Comparison of ENCODE assay signal across 8 mouse cellular contexts in genomic region chr5:110106901-110107564, GRCm38 (mm10). TPM values are rescaled to one million over a fixed set of nuclear protein-coding genes. Genes with fewer than 3 reads are reported as not detected.
A peak's percentile ranks its signal among the peaks of the same experiment; 100 is the strongest.
DNase-seq lines count a peak whose midpoint lies in the region; ATAC-seq and TF ChIP-seq lines count a peak whose summit lies in the region.

No protein-coding gene starts in this region.

- peak overlapping the region; percentile 57 for H3K4me2 ChIP-seq in intestine, embryonic 14.5 days (ENCODE audit: low read length)
- peak overlapping the region; percentile 97 for H3K4me2 ChIP-seq in liver, embryonic 11.5 days

- H3K9me3 ChIP-seq in ES-E14 (ENCODE audit: control insufficient read depth, insufficient read depth, low read depth, low read length): no peaks in the 10 kb centered on the region
- H3K9me3 ChIP-seq in intestine, embryonic 14.5 days (ENCODE audit: control insufficient read depth, low read length): no peaks in the 10 kb centered on the region
- H3K9me3 ChIP-seq in liver, embryonic 11.5 days (ENCODE audit: control insufficient read depth, low read length): no peaks in the 10 kb centered on the region

- peak overlapping the region; percentile 83 to 99 for H3K4me3 ChIP-seq in ES-E14 (ENCODE audit: insufficient read depth in 1 of 2, low read depth in 1 of 2, low read length in 2 of 2, poor library complexity in 1 of 2, severe bottlenecking in 1 of 2)
- H3K4me3 ChIP-seq in embryonic fibroblast, embryonic 13.5 days (ENCODE audit: insufficient read depth, low read length): peak overlapping the region; percentile 44
- peak overlapping the region; percentile 79 for H3K4me3 ChIP-seq in intestine, embryonic 14.5 days (ENCODE audit: low read depth, low read length)
- peak overlapping the region; percentile 87 for H3K4me3 ChIP-seq in liver, embryonic 11.5 days (ENCODE audit: low read depth, low read length)
- H3K4me3 ChIP-seq in small intestine, adult 2 months (ENCODE audit: low read depth, low read length): peak overlapping the region; percentile 83

- ATAC-seq in intestine, embryonic 14.5 days (replicated peaks; ENCODE audit: low FRiP score, low TSS enrichment, low read depth): no peak; the same call in 1 of the 2 replicates
- peak; percentile 22; the same call in 1 of the 2 replicates for ATAC-seq in liver, embryonic 11.5 days (replicated peaks; ENCODE audit: low FRiP score)
- no peak; the same call in 1 of the 2 replicates for ATAC-seq in erythroid progenitor cell, adult 5-6 weeks (replicated peaks; ENCODE audit: low FRiP score, poor library complexity, severe bottlenecking)

- no peaks in the 10 kb centered on the region for H3K27me3 ChIP-seq in intestine, embryonic 14.5 days (replicated peaks; ENCODE audit: control insufficient read depth, insufficient read depth, low read length)
- H3K27me3 ChIP-seq in liver, embryonic 11.5 days (replicated peaks; ENCODE audit: control insufficient read depth, insufficient read depth, low read length): no peaks in the 10 kb centered on the region
- no peaks in the 10 kb centered on the region for H3K27me3 ChIP-seq in small intestine, adult 2 months (ENCODE audit: control insufficient read depth, insufficient read depth, low read length)

- peak; percentile 55 for DNase-seq in kidney, adult 11 months
- DNase-seq in kidney, postnatal 4 days: no peak
- DNase-seq in ES-E14 (ENCODE audit: low read depth, low spot score): no peak
- peak; percentile 74 for DNase-seq in intestine, embryonic 14.5 days (ENCODE audit: low spot score)
- no peak for DNase-seq in liver, embryonic 11.5 days (ENCODE audit: low spot score)

- H3K36me3 ChIP-seq in ES-E14 (ENCODE audit: control insufficient read depth, insufficient read depth, low read length, poor library complexity, severe bottlenecking): peaks cover 48% of the 10 kb centered on the region
- H3K36me3 ChIP-seq in intestine, embryonic 14.5 days (ENCODE audit: control insufficient read depth, insufficient read depth, low read length): peaks cover 37% of the 10 kb centered on the region
- H3K36me3 ChIP-seq in liver, embryonic 11.5 days (ENCODE audit: control insufficient read depth, insufficient read depth, low read length): peaks cover 36% of the 10 kb centered on the region
- peaks cover 29% of the 10 kb centered on the region for H3K36me3 ChIP-seq in small intestine, adult 2 months (ENCODE audit: control insufficient read depth, insufficient read depth, low read length)

- WGBS in intestine, embryonic 14.5 days: 13% methylated on average over 41 of the region's 41 CpGs
- WGBS in liver, embryonic 11.5 days: 14% methylated on average over 41 of the region's 41 CpGs
- WGBS in small intestine, adult 2 months: 11% methylated on average over 41 of the region's 41 CpGs

- no peak; the same call in 1 of the 2 replicates for TF ChIP-seq POLR2A in embryonic fibroblast, embryonic 13.5 days (IDR thresholded peaks at IDR 0.05; ENCODE audit: low read depth, low read length)
- no peak for TF ChIP-seq POLR2A in small intestine, adult 2 months (IDR thresholded peaks at IDR 0.05; ENCODE audit: low read depth, low read length)

- no peak for TF ChIP-seq CTCF in embryonic fibroblast, embryonic 13.5 days (IDR thresholded peaks at IDR 0.05; ENCODE audit: borderline replicate concordance, insufficient read depth, low read length)
- no peak for TF ChIP-seq CTCF in small intestine, adult 2 months (IDR thresholded peaks at IDR 0.05; ENCODE audit: extremely low read depth, insufficient read length, insufficient replicate concordance, low read depth, low read length)

- H3K27ac ChIP-seq in ES-E14 (ENCODE audit: insufficient read depth, low read depth, low read length, poor library complexity, severe bottlenecking): peak overlapping the region; percentile 100
- peak overlapping the region; percentile 78 for H3K27ac ChIP-seq in embryonic fibroblast, embryonic 13.5 days (ENCODE audit: insufficient read depth, low read length)
- H3K27ac ChIP-seq in intestine, embryonic 14.5 days (ENCODE audit: low read depth): peak overlapping the region; percentile 98
- H3K27ac ChIP-seq in liver, embryonic 11.5 days (ENCODE audit: low read depth, low read length): peak overlapping the region; percentile 97
- peak overlapping the region; percentile 83 for H3K27ac ChIP-seq in small intestine, adult 2 months (ENCODE audit: insufficient read depth, low read depth, low read length)

- H3K9ac ChIP-seq in ES-E14 (ENCODE audit: insufficient read depth, low read depth, low read length, poor library complexity, severe bottlenecking): peak overlapping the region; percentile 98
- H3K9ac ChIP-seq in intestine, embryonic 14.5 days (ENCODE audit: low read length): peak overlapping the region; percentile 84
- H3K9ac ChIP-seq in liver, embryonic 11.5 days (ENCODE audit: low read depth, low read length): peak overlapping the region; percentile 90

- peaks cover 0 to 30% of the 10 kb centered on the region in 2 experiments; a peak in 2 of 4 replicates for H3K4me1 ChIP-seq in ES-E14 (ENCODE audit: control insufficient read depth in 2 of 2, insufficient read depth in 2 of 2, low read length in 2 of 2, poor library complexity in 1 of 2)
- no peaks in the 10 kb centered on the region for H3K4me1 ChIP-seq in embryonic fibroblast, embryonic 13.5 days (ENCODE audit: control insufficient read depth, insufficient read depth, low read length)
- H3K4me1 ChIP-seq in intestine, embryonic 14.5 days (replicated peaks; ENCODE audit: control insufficient read depth, insufficient read depth, low read length): peaks cover 11% of the 10 kb centered on the region
- H3K4me1 ChIP-seq in liver, embryonic 11.5 days (replicated peaks; ENCODE audit: control insufficient read depth, insufficient read depth, low read length): peaks cover 14% of the 10 kb centered on the region
- peaks cover 8% of the 10 kb centered on the region for H3K4me1 ChIP-seq in small intestine, adult 2 months (ENCODE audit: control insufficient read depth, insufficient read depth, insufficient read length, low read length)

- in situ Hi-C loops in ES-E14 (cut with MboI; ENCODE audit: low sequenced_read_pairs in 2 of 2, unreplicated experiment in 2 of 2): no loop called here

TF ChIP-seq in ES-E14, 5 proteins besides CTCF, POLR2A, EP300 and RAD21 (continues in another document):
- no peak for TF ChIP-seq ZNF384 (IDR thresholded peaks at IDR 0.05; ENCODE audit: low read depth, low read length)
- no peak for TF ChIP-seq HCFC1 (IDR thresholded peaks at IDR 0.05; ENCODE audit: borderline replicate concordance, insufficient read depth, low read length)
- TF ChIP-seq CHD2 (IDR thresholded peaks at IDR 0.05; ENCODE audit: low read depth, low read length): no peak

RNA-seq across cellular contexts. Expression of gene Gtpbp6, which starts 1.0 kb away (rescaled TPM):
- 116 and 226 TPM in 2 replicates for total RNA-seq in ES-E14 (2012; rRNA removed)
- polyA plus RNA-seq in embryonic fibroblast, embryonic 13.5 days (2011; ENCODE audit: insufficient read length, low read depth, missing spikeins): 21.4 and 24.7 TPM in 2 replicates
- 29.3 and 31.0 TPM in 2 replicates for polyA plus RNA-seq in intestine, embryonic 14.5 days (2014; fragmentation: Nextera tagmentation; extraction: Ambion mirVana)
- polyA plus RNA-seq in liver, embryonic 11.5 days (2014; fragmentation: Nextera tagmentation; extraction: Ambion mirVana): 18.7 and 20.9 TPM in 2 replicates
- polyA plus RNA-seq in small intestine, adult 2 months (2012; rRNA removed): 53.2 and 101 TPM in 2 replicates
- total RNA-seq in erythroid progenitor cell, adult 5-6 weeks (2015; ENCODE audit: low replicate concordance): 2.5 TPM in 1 of 2 replicates, not detected in the other
- total RNA-seq in erythroid progenitor cell, adult 5-6 weeks (2017; ENCODE audit: low replicate concordance): 8.5 TPM in 1 of 2 replicates, not detected in the other

RNA-seq across cellular contexts. Expression of gene Zfp605, which starts 2.9 kb away (rescaled TPM):
- total RNA-seq in ES-E14 (2012; rRNA removed): 7.8 and 8.9 TPM in 2 replicates
- 8.3 and 9.4 TPM in 2 replicates for polyA plus RNA-seq in embryonic fibroblast, embryonic 13.5 days (2011; ENCODE audit: insufficient read length, low read depth, missing spikeins)
- 3.5 and 5.1 TPM in 2 replicates for polyA plus RNA-seq in intestine, embryonic 14.5 days (2014; fragmentation: Nextera tagmentation; extraction: Ambion mirVana)
- polyA plus RNA-seq in liver, embryonic 11.5 days (2014; fragmentation: Nextera tagmentation; extraction: Ambion mirVana): 3.4 and 3.6 TPM in 2 replicates
- polyA plus RNA-seq in small intestine, adult 2 months (2012; rRNA removed): 0.04 and 0.10 TPM in 2 replicates
- total RNA-seq in erythroid progenitor cell, adult 5-6 weeks (2015; ENCODE audit: low replicate concordance): 0.36 TPM in 1 of 2 replicates, not detected in the other
- total RNA-seq in erythroid progenitor cell, adult 5-6 weeks (2017; ENCODE audit: low replicate concordance): 1.4 and 4.1 TPM in 2 replicates

RNA-seq across cellular contexts. Expression of gene Plcxd1, which starts 7.3 kb away (rescaled TPM):
- total RNA-seq in ES-E14 (2012; rRNA removed): 18.3 and 39.9 TPM in 2 replicates
- 0.28 and 0.87 TPM in 2 replicates for polyA plus RNA-seq in embryonic fibroblast, embryonic 13.5 days (2011; ENCODE audit: insufficient read length, low read depth, missing spikeins)
- polyA plus RNA-seq in intestine, embryonic 14.5 days (2014; fragmentation: Nextera tagmentation; extraction: Ambion mirVana): 0.74 and 0.86 TPM in 2 replicates
- polyA plus RNA-seq in liver, embryonic 11.5 days (2014; fragmentation: Nextera tagmentation; extraction: Ambion mirVana): 0.71 and 1.3 TPM in 2 replicates
- 0.28 and 0.86 TPM in 2 replicates for polyA plus RNA-seq in small intestine, adult 2 months (2012; rRNA removed)
- total RNA-seq in erythroid progenitor cell, adult 5-6 weeks (2015; ENCODE audit: low replicate concordance): not detected in 2 replicates
- total RNA-seq in erythroid progenitor cell, adult 5-6 weeks (2017; ENCODE audit: low replicate concordance): 0.13 TPM in 1 of 2 replicates, not detected in the other

RNA-seq across cellular contexts. Expression of gene Gm35315, which starts 12.8 kb away (rescaled TPM):
- total RNA-seq in ES-E14 (2012; rRNA removed): 11.4 and 13.7 TPM in 2 replicates
- polyA plus RNA-seq in embryonic fibroblast, embryonic 13.5 days (2011; ENCODE audit: insufficient read length, low read depth, missing spikeins): 1.4 and 1.9 TPM in 2 replicates
- polyA plus RNA-seq in intestine, embryonic 14.5 days (2014; fragmentation: Nextera tagmentation; extraction: Ambion mirVana): 0.69 and 1.1 TPM in 2 replicates
- 2.0 and 3.1 TPM in 2 replicates for polyA plus RNA-seq in liver, embryonic 11.5 days (2014; fragmentation: Nextera tagmentation; extraction: Ambion mirVana)
- polyA plus RNA-seq in small intestine, adult 2 months (2012; rRNA removed): 0.05 TPM in 1 of 2 replicates, not detected in the other
- not detected in 2 replicates for total RNA-seq in erythroid progenitor cell, adult 5-6 weeks (2015; ENCODE audit: low replicate concordance)
- not detected in 2 replicates for total RNA-seq in erythroid progenitor cell, adult 5-6 weeks (2017; ENCODE audit: low replicate concordance)

RNA-seq across cellular contexts. Expression of gene Chfr, which starts 28.6 kb away (rescaled TPM):
- 32.7 and 40.2 TPM in 2 replicates for total RNA-seq in ES-E14 (2012; rRNA removed)
- 35.8 and 38.1 TPM in 2 replicates for polyA plus RNA-seq in embryonic fibroblast, embryonic 13.5 days (2011; ENCODE audit: insufficient read length, low read depth, missing spikeins)
- polyA plus RNA-seq in intestine, embryonic 14.5 days (2014; fragmentation: Nextera tagmentation; extraction: Ambion mirVana): 35.7 and 41.1 TPM in 2 replicates
- polyA plus RNA-seq in liver, embryonic 11.5 days (2014; fragmentation: Nextera tagmentation; extraction: Ambion mirVana): 38.9 and 44.3 TPM in 2 replicates
- polyA plus RNA-seq in small intestine, adult 2 months (2012; rRNA removed): 24.6 and 65.1 TPM in 2 replicates
- total RNA-seq in erythroid progenitor cell, adult 5-6 weeks (2015; ENCODE audit: low replicate concordance): 52.8 and 58.0 TPM in 2 replicates
- total RNA-seq in erythroid progenitor cell, adult 5-6 weeks (2017; ENCODE audit: low replicate concordance): 44.9 and 55.7 TPM in 2 replicates

Comparison
In these comparisons a context has a peak if more than half of its experiments do, and no peak if none do; other contexts are left out.
1. DNase-seq: peak in kidney, adult 11 months (single experiment) and intestine, embryonic 14.5 days (single experiment); none in kidney, postnatal 4 days (0 of 2), ES-E14 (single experiment) and liver, embryonic 11.5 days (single experiment).
2. Peak in every context shown above with its lines, with median percentiles within 50 percentile points of each other: H3K27ac ChIP-seq, H3K4me3 ChIP-seq and H3K9ac ChIP-seq.